Mouse (Mus musculus): ENCODE measurements around the gene Gm49384.
"Not testable (repeated sequence)": the region's sequence is repeated elsewhere in the genome, so short reads cannot be mapped to it uniquely, and the experiment has no call there.

GRCm38 (mm10) chr12:69160677-69161076 is 43.4 kb downstream of the Gm49384 start:
- TF ChIP-seq CTCF (IDR thresholded peaks at IDR 0.05; ENCODE audit: extremely low read depth, insufficient read depth, insufficient read length, insufficient replicate concordance); POLR2A (IDR thresholded peaks at IDR 0.05; ENCODE audit: low read depth, low read length): not testable (repeated sequence)

Data from spleen, adult 2 months (tissue).